Mouse (Mus musculus) cerebellum, adult 2 months (tissue): ENCODE data around the gene 2610301B20Rik.

Experiments used
- CTCF ChIP-seq: fragments of 200-500 bp; IDR thresholded peaks from 2 replicates; pipeline ENCODE4 v1.5.1; 2011; ENCODE audit warnings: low read depth, mild to moderate bottlenecking, control low read depth, low read length, moderate library complexity, borderline replicate concordance; ENCODE audit not compliant: insufficient read depth
- POLR2A ChIP-seq: fragments of 200-500 bp; IDR thresholded peaks from 2 replicates; pipeline ENCODE4 v1.6.1; 2011; ENCODE audit warnings: low read length, control low read depth, borderline replicate concordance; ENCODE audit not compliant: insufficient read depth

DNA sequence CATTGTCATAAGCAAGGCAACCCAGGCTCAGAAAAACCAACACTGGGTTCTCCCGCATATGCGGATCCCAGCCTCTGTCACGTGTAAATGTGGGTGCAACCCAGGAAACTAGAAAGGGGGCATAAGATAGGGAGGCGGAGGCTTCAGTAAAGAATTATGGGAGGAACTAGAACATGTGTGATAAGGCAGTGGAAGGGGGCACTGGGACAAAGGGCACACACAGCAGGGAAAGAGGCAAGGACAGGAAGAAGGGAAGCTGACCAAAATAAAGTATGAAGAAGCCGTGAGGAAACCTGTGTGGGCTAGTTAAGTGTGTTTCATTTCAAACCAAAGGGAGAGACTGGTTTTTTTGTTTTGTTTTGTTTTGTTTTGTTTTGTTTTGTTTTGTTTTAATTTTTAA is 23.3 kb upstream of the 2610301B20Rik start:
- no peak for TF ChIP-seq CTCF
- no peak for TF ChIP-seq POLR2A
